Mouse (Mus musculus) gonadal fat pad, adult 2 months (tissue): ENCODE data around the gene Wdr6. TPM values are rescaled to one million over a fixed set of nuclear protein-coding genes. Genes with fewer than 3 reads are reported as not detected.
"Not testable (repeated sequence)": the region's sequence is repeated elsewhere in the genome, so short reads cannot be mapped to it uniquely, and the experiment has no call there.

ENCODE experiments used
- DNase-seq: peaks from one replicate; pipeline ENCODE4 v3.0.0-alpha.2; 2012; ENCODE audit warnings: low read depth
- polyA plus RNA-seq: library from polyadenylated mRNA; depleted of rRNA; stranded (reverse); fragments of >200 nt; gene quantifications from 2 replicates; pipeline ENCODE4 v1.2.3, GENCODE M21; 2012; rRNA removed

Gene Wdr6
- 48.1 and 59.1 TPM in 2 replicates for polyA plus RNA-seq

- DNase-seq = no peak
Measured at GRCm38 (mm10) chr9:108578545-108579343, at the start of gene Wdr6. Gene Wdr6, minus strand, starts transcription at chr9:108578739.

GRCm38 (mm10) chr9:108628141-108628540, 49.6 kb upstream of the Wdr6 start:
- DNase-seq = no peak

DNA sequence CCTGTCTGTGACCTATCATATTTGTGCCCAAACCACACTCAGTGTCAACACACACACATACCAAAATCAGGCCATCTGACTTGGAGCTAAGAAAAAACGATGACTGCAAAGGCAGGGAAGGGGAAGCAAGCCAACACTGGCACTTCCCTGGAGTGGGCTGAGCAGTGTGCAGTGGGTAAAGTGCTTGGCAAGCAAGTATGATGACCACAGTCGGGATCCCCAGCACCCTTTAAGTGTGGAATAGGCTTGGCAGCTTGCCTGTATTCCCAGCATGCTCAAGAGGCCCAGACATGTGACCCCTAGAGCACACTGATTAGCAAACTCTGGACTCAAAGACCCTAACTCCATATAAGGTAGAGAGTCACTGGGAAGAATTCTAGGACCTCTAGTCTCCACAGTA, 48.0 kb upstream of the Wdr6 start:
- no peak for DNase-seq

GRCm38 (mm10) chr9:108617301-108617700, 38.8 kb upstream of the Wdr6 start:
- DNase-seq = no peak

GRCm38 (mm10) chr9:108611488-108611887, 32.9 kb upstream of the Wdr6 start:
- no peak for DNase-seq

DNA sequence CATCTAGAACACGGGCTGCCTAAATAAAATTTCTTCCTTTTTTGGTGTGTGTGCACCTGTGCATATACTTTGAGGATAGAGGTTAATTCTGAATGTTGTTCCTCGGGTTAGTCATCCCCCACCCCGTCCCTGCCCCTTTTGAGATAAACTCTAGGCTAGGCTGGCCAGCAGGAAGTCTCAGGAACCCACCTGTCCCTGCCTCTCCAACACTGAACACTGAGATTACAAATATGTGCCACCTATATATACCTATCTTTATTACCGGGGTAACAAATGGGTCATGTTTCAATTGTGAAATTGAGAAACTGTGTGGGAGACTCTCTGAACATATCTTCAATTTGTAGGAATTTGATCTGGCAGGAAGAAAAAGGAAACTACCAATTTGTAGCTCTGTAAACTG, 30.4 kb upstream of the Wdr6 start:
- no peak for DNase-seq

- not testable (repeated sequence) for DNase-seq
Measured at GRCm38 (mm10) chr9:108607929-108608328, 29.4 kb upstream of the Wdr6 start.

DNA sequence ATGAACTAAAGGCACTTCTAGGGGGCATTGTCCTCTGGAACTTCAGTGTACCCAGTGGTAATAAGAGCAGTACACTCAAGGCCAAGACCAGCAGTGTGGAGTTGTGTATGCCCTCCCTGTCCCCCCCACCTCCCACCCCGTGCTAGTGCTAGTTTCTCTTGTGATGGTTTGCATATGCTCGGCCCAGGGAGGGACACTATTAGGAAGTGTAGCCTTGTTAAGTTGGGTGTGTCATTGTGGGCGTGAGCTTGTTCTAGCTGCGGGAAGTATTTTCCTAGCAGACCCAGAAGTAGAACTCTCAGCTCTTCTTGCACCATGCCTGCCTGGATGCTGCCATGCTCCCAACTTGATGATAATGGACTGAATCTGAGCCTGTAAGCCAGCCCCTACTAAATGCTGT, 23.4 kb upstream of the Wdr6 start:
- no peak for DNase-seq

GRCm38 (mm10) chr9:108600011-108600410, 21.5 kb upstream of the Wdr6 start:
- DNase-seq = no peak

DNA sequence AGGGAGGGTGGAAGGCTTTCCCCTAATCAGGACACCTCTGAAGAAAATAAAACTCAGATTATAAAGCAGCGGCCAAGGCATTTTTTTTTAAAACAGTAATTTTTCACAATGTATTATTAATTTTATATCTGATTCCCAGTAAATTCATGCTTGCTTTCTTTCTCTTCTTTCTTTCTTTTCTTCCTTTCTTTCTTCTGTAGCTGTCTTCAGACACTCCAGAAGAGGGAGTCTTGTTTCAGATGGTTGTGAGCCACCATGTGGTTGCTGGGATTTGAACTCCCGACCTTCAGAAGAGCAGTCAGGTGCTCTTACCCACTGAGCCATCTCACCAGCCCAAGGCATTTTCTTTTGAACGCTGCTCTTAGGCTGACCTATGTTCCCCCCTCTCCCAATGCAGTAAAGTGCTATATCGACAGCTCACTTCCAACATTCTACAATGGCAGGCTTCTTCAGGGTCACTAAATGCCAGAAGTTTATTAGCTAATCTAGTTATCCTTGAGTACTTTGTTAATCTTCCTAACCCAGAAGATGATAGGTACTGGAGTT, 20.6 kb upstream of the Wdr6 start:
- no peak for DNase-seq

GRCm38 (mm10) chr9:108596998-108597764, 18.6 kb upstream of the Wdr6 start, which contains the start of gene P4htm:
Gene P4htm, minus strand, starts transcription at chr9:108597667.
- DNase-seq = no peak

DNA sequence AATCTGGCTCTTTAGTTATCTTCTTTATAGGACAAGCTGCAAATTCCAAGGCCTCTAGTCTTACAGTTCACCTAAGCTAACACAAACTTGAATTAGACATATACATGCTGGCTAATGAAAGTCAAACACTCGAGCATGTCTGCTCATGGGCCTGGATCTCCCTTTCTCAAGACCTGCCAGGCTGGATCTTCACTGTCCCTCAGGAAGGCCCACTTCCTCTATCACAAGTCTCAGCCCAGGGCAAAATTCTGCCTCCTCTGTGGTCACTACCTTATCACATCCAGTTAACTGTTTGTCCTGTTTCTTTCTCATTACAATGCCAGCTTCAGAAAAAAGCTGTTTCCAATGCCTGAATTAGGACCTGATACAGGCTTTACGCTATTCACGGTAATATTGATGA, 15.8 kb upstream of the Wdr6 start:
- no peak for DNase-seq

GRCm38 (mm10) chr9:108591462-108591861, 12.9 kb upstream of the Wdr6 start:
- DNase-seq = no peak

- DNase-seq = no peak
Measured at GRCm38 (mm10) chr9:108589229-108589628, 10.7 kb upstream of the Wdr6 start.

- no peak for DNase-seq
Measured at GRCm38 (mm10) chr9:108587571-108588180, 9.1 kb upstream of the Wdr6 start.

- no peak for DNase-seq
Measured at GRCm38 (mm10) chr9:108579344-108579690, 778 bp upstream of the Wdr6 start.

GRCm38 (mm10) chr9:108577934-108578544, 500 bp downstream of the Wdr6 start:
- DNase-seq = no peak

- DNase-seq = no peak
Measured at GRCm38 (mm10) chr9:108577025-108577424, 1.5 kb downstream of the Wdr6 start.

- no peak for DNase-seq
Measured at GRCm38 (mm10) chr9:108575321-108576297, 2.9 kb downstream of the Wdr6 start.

- DNase-seq = no peak
Measured at GRCm38 (mm10) chr9:108574921-108575320, 3.6 kb downstream of the Wdr6 start.
